Mouse (Mus musculus) T-cell, adult 2 months (primary cell): ENCODE measurements around the gene Maml3.

ENCODE experiments used
- DNase-seq: peaks from one replicate; pipeline ENCODE4 v3.0.0; 2022; ENCODE audit warnings: low spot score

Maml3 gene

GRCm38 (mm10) chr3:52104636-52105151 lies at the start of gene Maml3:
Gene Maml3 (minus strand): TSS chr3:52105076.
- DNase-seq: peak; percentile 90

GRCm38 (mm10) chr3:52151155-52151554 lies 46.3 kb upstream of the Maml3 start:
- DNase-seq: no peak

GRCm38 (mm10) chr3:52148301-52148700 lies 43.4 kb upstream of the Maml3 start:
- no peak for DNase-seq

- no peak for DNase-seq
Measured at GRCm38 (mm10) chr3:52144776-52145460, 40.0 kb upstream of the Maml3 start.

- DNase-seq: no peak
Measured at GRCm38 (mm10) chr3:52143017-52143416, 38.1 kb upstream of the Maml3 start.

GRCm38 (mm10) chr3:52140162-52140561 lies 35.3 kb upstream of the Maml3 start:
- no peak for DNase-seq

- no peak for DNase-seq
Measured at GRCm38 (mm10) chr3:52125421-52125820, 20.5 kb upstream of the Maml3 start.

- DNase-seq: no peak
Measured at GRCm38 (mm10) chr3:52120858-52121257, 16.0 kb upstream of the Maml3 start.

GRCm38 (mm10) chr3:52119216-52119615 lies 14.3 kb upstream of the Maml3 start:
- no peak for DNase-seq

- DNase-seq: no peak
Measured at GRCm38 (mm10) chr3:52115421-52115820, 10.5 kb upstream of the Maml3 start.

GRCm38 (mm10) chr3:52108027-52108426 lies 3.2 kb upstream of the Maml3 start:
- DNase-seq: no peak

GRCm38 (mm10) chr3:52105156-52105555 lies 280 bp upstream of the Maml3 start:
- no peak for DNase-seq

GRCm38 (mm10) chr3:52104208-52104607 lies 668 bp downstream of the Maml3 start:
- DNase-seq: no peak

GRCm38 (mm10) chr3:52103531-52104181 lies 1.2 kb downstream of the Maml3 start:
- DNase-seq: peak; percentile 47

GRCm38 (mm10) chr3:52102601-52103530 lies 2.0 kb downstream of the Maml3 start:
- peak; percentile 83 for DNase-seq

GRCm38 (mm10) chr3:52101977-52102600 lies 2.8 kb downstream of the Maml3 start:
- DNase-seq: peak; percentile 80

GRCm38 (mm10) chr3:52101401-52101976 lies 3.4 kb downstream of the Maml3 start:
- DNase-seq: no peak

- no peak for DNase-seq
Measured at GRCm38 (mm10) chr3:52100926-52101325, 4.0 kb downstream of the Maml3 start.

GRCm38 (mm10) chr3:52100306-52100705 lies 4.6 kb downstream of the Maml3 start:
- no peak for DNase-seq

GRCm38 (mm10) chr3:52099286-52099685 lies 5.6 kb downstream of the Maml3 start:
- DNase-seq: no peak

- no peak for DNase-seq
Measured at GRCm38 (mm10) chr3:52091261-52091797, 13.5 kb downstream of the Maml3 start.
